Mouse (Mus musculus) heart, postnatal 0 days (tissue): ENCODE results near the gene Gns. TPM values are rescaled to one million over a fixed set of nuclear protein-coding genes. Genes with fewer than 3 reads are reported as not detected.

Experiments
- ATAC-seq: fragments of 200-750 bp; cut with Nextera tagmentation; 2 replicates; pipeline ENCODE4 v1.8.0; 2017; ENCODE audit warnings: low read depth, moderate number of reproducible peaks, moderate library complexity; ENCODE audit not compliant: insufficient read depth
- DNase-seq: peaks from one replicate; pipeline ENCODE4 v3.0.0-alpha.2; 2016; ENCODE audit warnings: low spot score
- H3K27ac ChIP-seq: fragments of 300-500 bp; sonication (generic); 2 replicates; pipeline ENCODE4 v1.5.1; 2014; ENCODE audit warnings: low read depth, mild to moderate bottlenecking
- H3K27me3 ChIP-seq: fragments of 300-500 bp; sonication (generic); 2 replicates; pipeline ENCODE4 v1.6.1; 2014; ENCODE audit warnings: low read length, mixed read lengths; ENCODE audit not compliant: control insufficient read depth, insufficient read depth
- H3K36me3 ChIP-seq: fragments of 300-500 bp; sonication (generic); replicated peaks from 2 replicates; pipeline ENCODE4 v1.6.1; 2014; ENCODE audit warnings: low read length, mixed read lengths; ENCODE audit not compliant: control insufficient read depth, insufficient read depth
- H3K4me1 ChIP-seq: fragments of 300-500 bp; sonication (generic); 2 replicates; pipeline ENCODE4 v1.6.1; 2014; ENCODE audit warnings: antibody characterized with exemption; ENCODE audit not compliant: control insufficient read depth, insufficient read depth
- H3K4me2 ChIP-seq: fragments of 300-500 bp; sonication (generic); 2 replicates; pipeline ENCODE4 v1.6.1; 2014; ENCODE audit warnings: low read depth, mild to moderate bottlenecking, low read length, moderate library complexity
- H3K4me3 ChIP-seq: fragments of 300-500 bp; sonication (generic); 2 replicates; pipeline ENCODE4 v1.5.1; 2014; ENCODE audit warnings: low read depth, low read length
- H3K9ac ChIP-seq: fragments of 300-500 bp; sonication (generic); replicated peaks from 2 replicates; pipeline ENCODE4 v1.6.1; 2014; ENCODE audit warnings: low read depth, low read length, mixed read lengths
- H3K9me3 ChIP-seq: fragments of 300-500 bp; sonication (generic); replicated peaks from 2 replicates; pipeline ENCODE4 v1.6.1; 2016; ENCODE audit warnings: low read length; ENCODE audit not compliant: control insufficient read depth
- CTCF ChIP-seq: IDR thresholded peaks from 2 replicates; pipeline ENCODE4 v1.5.1; 2016; ENCODE audit warnings: antibody characterized with exemption, control low read depth, low read depth
- EP300 ChIP-seq: IDR thresholded peaks from 2 replicates; pipeline ENCODE4 v1.6.1; 2016; ENCODE audit warnings: antibody characterized with exemption, low read depth
- WGBS: fragments of 180-500 bp; shearing (Covaris S2); extraction: QIAGEN DNeasy Blood & Tissue Kit; methylation state at CpG from one replicate; pipeline ENCODE4 v1.1.7; 2014; 5-methylcytosine and 5-hydroxymethylcytosine counted together
- polyA plus RNA-seq: library from polyadenylated mRNA; unstranded; fragments of >200 nt; fragmentation: Nextera tagmentation; extraction: Ambion mirVana; gene quantifications from 2 replicates; pipeline ENCODE4 v1.2.1, GENCODE M21; 2015
- total RNA-seq: library from RNA; depleted of rRNA; stranded (reverse); fragments of >200 nt; gene quantifications from 2 replicates; pipeline ENCODE4 v1.2.3, GENCODE M21; 2014; ENCODE audit warnings: low replicate concordance

Gene Gns
- total and polyA plus RNA-seq, 2 experiments from 2014 or later, result 26.1 to 57.5 TPM

DNA sequence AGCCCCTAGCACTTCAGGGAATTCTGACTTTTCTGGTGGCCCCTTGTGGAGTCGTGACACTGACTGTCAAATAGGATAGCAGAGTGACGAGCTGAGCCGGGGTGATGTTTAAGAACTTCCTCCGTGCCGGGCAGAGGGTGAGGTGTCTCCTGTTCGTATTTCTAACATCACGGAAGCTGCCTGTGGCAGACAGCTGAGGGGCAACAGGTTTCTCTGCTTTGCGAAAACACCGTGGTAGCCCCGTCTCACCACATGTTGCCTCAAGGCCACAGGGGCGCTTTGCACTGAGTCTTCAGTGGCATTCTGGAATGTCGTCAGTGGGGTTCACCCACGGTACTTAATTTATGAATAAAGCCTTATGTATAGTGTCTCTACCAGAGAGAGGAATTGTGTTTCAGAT is 2.4 kb downstream of the Gns start:
- Histone ChIP-seq H3K27me3 (no peaks in the 10 kb centered on the region), H3K4me1 (peaks cover 11% of the 10 kb centered on the region; the same call in 1 of the 2 replicates), H3K9ac (no peak overlapping the region), H3K4me2 (no peak overlapping the region), H3K27ac (no peak overlapping the region), H3K9me3 (no peaks in the 10 kb centered on the region), H3K36me3 (peaks cover 8% of the 10 kb centered on the region), H3K4me3 (no peak overlapping the region)
- no peak for TF ChIP-seq EP300
- no peak for TF ChIP-seq CTCF
- WGBS, result 83% methylated on average over 13 of the region's 13 CpGs
- no peak for ATAC-seq
- DNase-seq, result no peak

DNA sequence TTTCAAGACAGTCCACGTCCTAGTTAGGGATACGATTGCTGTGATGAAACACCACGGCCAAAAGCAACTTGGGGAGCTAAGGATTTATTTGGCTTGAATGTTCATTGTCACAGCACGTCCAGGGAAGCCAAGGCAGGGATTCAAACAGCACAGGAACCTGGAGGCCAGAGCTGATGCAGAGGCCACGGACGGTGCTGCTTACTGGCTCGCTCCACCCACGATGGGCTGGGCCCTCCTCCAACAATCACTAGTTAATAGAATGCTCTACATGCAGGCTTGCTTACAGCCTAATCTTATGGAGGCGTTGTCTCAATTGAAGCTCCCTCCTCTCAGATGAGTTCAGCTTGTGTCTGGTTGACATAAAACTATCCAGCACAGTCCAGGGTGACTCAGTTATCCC is 2.9 kb downstream of the Gns start:
- DNase-seq (no peak), ATAC-seq (no peak)
- no peak overlapping the region for H3K4me3 ChIP-seq
- H3K9ac ChIP-seq, result no peak overlapping the region
- WGBS, result 79% methylated on average over 9 of the region's 9 CpGs
- H3K4me1 ChIP-seq, result peaks cover 11% of the 10 kb centered on the region; the same call in 1 of the 2 replicates
- no peak overlapping the region for H3K27ac ChIP-seq
- no peaks in the 10 kb centered on the region for H3K27me3 ChIP-seq
- TF ChIP-seq EP300 (no peak), CTCF (no peak)
- peaks cover 8% of the 10 kb centered on the region for H3K36me3 ChIP-seq
- H3K9me3 ChIP-seq, result no peaks in the 10 kb centered on the region
- H3K4me2 ChIP-seq, result no peak overlapping the region

DNA sequence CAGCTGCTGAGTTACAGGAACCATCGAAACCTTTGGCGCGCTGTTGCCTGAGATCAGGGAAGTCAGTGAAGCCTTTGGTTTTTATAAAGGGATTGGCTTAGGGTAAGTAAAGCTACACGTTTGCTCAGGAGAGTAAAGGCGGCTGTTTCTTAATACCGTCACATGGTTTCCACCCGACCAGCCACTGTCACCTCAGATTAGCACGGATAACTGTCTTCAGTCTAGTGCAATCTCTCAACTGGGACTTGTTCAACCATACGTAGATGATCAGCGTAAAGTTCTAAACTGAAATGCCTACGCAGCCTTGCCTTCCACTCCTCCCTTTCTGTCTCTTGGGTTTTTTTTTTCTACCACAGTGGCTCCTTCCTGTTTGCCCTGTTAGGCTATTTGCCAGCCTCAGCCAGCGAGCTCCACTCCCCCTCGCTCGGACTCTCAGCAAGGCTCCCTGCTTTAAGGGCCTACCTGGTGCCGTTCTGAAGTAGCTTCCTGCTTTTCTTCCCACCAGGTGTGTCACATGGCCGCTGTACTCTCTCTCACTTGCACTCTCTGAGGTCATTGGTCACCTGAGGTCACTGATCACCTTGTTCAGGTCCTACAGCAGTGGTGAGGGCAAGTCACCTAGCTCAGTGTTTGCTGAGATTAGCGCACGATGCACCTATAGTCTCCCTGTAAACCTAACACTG is 4.0 kb downstream of the Gns start:
- no peaks in the 10 kb centered on the region for H3K9me3 ChIP-seq
- H3K9ac ChIP-seq, result no peak overlapping the region
- H3K4me1 ChIP-seq, result peaks cover 11% of the 10 kb centered on the region; the same call in 1 of the 2 replicates
- TF ChIP-seq CTCF (no peak), EP300 (no peak)
- DNase-seq, result no peak
- no peaks in the 10 kb centered on the region for H3K27me3 ChIP-seq
- H3K27ac ChIP-seq, result no peak overlapping the region
- WGBS, result 88% methylated on average over 18 of the region's 18 CpGs
- no peak overlapping the region for H3K4me2 ChIP-seq
- H3K4me3 ChIP-seq, result no peak overlapping the region
- no peak for ATAC-seq
- H3K36me3 ChIP-seq, result peaks cover 14% of the 10 kb centered on the region

DNA sequence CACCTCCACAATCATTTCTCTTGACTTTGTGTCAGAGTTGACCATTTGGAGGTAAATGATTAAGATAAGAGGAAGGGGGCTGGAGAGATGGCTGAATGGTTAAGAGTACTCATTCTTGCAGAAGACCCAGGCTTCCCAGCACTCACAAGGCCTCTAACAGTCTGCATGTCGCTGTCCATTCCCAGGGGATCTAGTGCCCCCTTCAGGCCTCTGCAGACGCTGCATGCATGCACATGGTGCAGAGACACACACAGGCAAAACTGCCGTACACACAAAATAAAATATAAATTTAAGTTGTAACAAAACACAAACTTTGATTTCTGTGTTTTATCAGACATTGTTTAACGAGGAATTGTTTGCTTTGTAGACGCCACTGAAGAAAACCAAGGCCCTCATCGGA is 5.9 kb downstream of the Gns start:
- Histone ChIP-seq H3K27me3 (no peaks in the 10 kb centered on the region), H3K9me3 (no peaks in the 10 kb centered on the region), H3K4me2 (no peak overlapping the region), H3K4me3 (no peak overlapping the region), H3K4me1 (peaks cover 6% of the 10 kb centered on the region; the same call in 1 of the 2 replicates), H3K27ac (no peak overlapping the region), H3K36me3 (peaks cover 32% of the 10 kb centered on the region), H3K9ac (no peak overlapping the region)
- DNase-seq (no peak), ATAC-seq (no peak)
- 93% methylated on average over 6 of the region's 6 CpGs for WGBS
- TF ChIP-seq CTCF, result peak; percentile 21
- no peak for TF ChIP-seq EP300

DNA sequence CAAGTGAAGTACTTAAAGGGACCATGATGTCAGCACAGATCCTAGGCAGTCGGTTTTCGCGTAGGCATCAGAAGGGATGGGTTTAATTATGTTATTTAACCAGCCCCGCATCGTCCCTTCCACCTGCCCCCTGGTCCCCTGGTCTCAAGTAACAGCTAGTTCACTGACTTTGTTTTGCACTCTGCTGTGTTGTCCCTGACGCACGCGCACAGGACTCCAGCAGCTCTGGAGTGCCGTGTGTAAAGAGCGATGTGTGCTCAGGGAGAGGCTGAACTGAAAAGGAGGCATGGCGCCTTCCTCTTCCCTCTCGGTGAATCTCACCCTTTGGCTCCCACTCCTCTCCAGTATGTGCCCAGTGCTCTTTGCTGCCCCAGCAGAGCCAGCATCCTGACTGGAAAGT is 9.1 kb downstream of the Gns start:
- Histone ChIP-seq H3K27me3 (no peaks in the 10 kb centered on the region), H3K36me3 (peaks cover 59% of the 10 kb centered on the region), H3K27ac (no peak overlapping the region), H3K4me3 (no peak overlapping the region), H3K9me3 (no peaks in the 10 kb centered on the region), H3K4me1 (no peaks in the 10 kb centered on the region), H3K9ac (no peak overlapping the region), H3K4me2 (no peak overlapping the region)
- TF ChIP-seq EP300 (no peak), CTCF (no peak)
- ATAC-seq (no peak), DNase-seq (no peak)
- WGBS, result 87% methylated on average over 12 of the region's 12 CpGs
